Mouse (Mus musculus) gastrocnemius, postnatal 36 days (tissue): Measurements from ENCODE around the gene Kcnj15. TPM values are rescaled to one million over a fixed set of nuclear protein-coding genes. Genes with fewer than 3 reads are reported as not detected.

ENCODE experiments used
- DNase-seq, 2 experiments: peaks; one replicate each; pipeline ENCODE4 v3.0.0; 2022
- intact Hi-C: fragments of 180-260 bp; cut with DNase I; formaldehyde crosslinking; loops from one replicate; pipeline ENCODE4 v1.15.1; 2025
- total RNA-seq, 2 experiments: library from RNA; stranded (reverse); gene quantifications; 2 replicates each; pipeline ENCODE4 v1.2.3; 2021

Kcnj15 gene
- total RNA-seq, 2 experiments from 2014 or later, result 0.12 to 0.15 TPM

DNA sequence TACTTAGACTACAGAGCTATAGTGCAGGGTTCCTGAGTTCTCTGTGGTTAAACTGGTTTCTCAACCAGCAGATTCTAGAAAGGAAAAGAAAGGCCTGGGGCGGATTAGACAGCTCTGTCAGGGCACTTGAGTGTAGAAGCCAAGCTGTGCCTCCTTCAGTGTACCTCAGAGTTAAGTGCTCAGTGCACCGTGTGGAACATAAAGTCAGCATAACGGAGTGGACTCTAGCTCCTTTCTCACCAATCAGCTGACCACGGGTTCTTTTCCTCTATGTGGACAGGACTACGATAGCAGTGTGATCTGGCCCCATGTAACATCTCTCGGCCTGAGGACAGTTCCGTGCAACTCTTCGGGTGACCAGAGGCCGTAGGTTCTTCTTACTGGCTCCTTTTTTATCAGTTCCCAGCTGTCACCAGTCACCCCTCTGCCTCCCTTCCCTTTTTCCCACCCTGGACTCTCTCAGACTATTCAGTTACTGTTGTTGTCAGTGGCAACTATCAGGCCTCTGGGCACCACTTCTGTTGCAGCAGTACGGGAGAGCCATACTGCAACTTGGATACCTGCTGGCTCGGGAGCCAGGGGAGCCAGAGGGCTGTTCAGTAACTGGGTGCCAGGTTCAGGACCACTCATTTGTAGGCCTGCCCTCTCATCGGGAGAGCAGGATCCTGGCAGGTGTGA is 12.6 kb upstream of the Kcnj15 start:
- intact Hi-C loops, result no loop called here
- no peak for DNase-seq

DNA sequence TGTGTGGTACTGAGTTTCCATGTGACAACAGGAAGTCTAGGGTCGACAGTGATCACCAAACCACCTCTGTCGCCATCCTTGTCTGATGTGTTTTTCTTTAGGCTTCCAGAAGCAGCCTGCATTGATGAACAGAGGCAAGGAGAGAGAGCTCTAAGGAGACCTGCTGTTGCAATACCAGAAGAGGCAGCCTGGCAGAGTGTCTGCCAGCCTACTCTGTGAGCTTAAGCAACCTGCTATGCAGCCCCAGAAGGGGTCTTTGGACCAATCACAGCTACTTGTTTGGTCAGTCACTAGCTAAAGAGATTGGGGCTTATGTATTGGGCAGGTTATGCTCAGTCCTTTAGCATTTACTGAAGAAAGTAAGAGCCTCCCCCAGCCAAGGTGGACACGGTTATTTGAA is 11.9 kb upstream of the Kcnj15 start:
- no peak for DNase-seq
- intact Hi-C loops, result no loop called here

DNA sequence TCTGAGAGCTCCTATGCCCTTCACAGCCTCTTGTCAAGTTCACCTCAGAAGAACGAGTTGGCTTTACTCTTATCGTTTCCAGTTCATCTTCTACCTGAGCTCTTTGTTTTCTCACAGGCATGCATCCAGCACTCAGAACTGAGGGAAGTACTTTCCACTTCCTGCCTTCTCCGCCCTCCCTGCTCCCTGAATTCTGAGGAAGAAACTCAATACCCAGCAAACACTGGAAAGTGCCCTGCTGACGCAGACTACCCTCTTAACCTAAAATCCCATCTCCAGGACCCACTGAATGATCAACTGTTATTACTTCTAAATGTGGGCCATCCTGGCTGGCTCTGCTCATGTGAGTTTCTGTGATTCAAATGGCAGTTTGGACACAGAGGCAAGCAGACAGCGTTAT is 8.7 kb upstream of the Kcnj15 start:
- no peak for DNase-seq
- intact Hi-C loops, result no loop called here

DNA sequence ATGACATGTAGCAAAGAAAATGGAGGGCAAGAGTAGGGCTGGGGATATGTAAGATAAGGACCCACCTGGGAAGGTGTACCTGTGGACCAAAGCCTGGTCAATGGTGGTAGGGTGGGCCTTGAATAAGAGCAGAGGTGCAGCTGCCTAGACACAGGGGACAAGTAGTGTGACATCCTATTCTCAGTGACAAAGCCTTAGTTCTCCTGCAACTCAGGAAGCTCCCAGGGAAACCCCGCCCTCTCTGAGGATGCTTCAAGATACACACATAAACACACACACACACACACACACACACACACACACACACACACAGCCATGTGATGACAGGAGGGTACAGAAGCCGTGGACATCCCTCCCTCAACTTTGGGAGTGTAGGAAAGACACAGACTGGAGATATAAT is 710 bp upstream of the Kcnj15 start:
- intact Hi-C loops, result no loop called here
- DNase-seq, result no peak

DNA sequence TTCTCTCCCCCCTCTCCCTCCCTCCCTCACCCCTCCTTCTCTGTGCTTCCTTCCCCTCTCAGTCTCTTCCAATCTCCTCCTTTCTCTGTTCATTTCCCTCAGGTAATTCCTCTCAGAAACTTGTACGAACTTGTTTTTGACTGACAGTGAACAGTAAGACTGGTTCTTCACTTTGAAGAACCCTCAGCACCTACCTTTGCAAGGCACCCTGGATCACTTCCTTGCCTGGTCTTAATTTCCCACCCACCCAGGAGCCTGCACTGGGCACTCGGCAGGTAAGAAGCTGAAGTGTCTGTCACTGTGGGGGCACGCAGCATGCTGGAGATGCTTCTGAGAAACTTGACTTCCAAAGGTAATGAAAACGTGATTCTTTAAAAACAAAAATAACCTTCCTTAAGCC is 742 bp downstream of the Kcnj15 start:
- intact Hi-C loops, result no loop called here
- no peak for DNase-seq

DNA sequence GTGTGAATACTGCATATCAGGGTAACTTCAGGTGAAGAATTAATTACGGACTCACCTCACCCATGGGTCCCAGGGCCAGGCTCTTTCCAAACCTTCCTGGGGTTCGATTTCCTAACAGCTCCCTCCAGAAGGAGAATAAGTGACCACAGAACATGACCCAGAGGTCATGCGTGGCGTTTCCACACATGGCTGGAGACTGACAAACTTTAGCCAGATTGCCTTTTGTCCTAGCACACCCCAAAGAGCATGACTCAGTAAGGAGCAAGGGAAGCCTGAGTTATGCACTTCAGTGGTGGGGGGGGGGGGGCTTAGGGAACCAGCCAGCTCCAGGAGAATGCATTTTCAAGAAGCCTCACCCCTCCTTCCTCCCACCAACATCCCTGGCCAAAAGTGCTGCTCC is 2.1 kb downstream of the Kcnj15 start:
- intact Hi-C loops, result no loop called here
- no peak for DNase-seq

DNA sequence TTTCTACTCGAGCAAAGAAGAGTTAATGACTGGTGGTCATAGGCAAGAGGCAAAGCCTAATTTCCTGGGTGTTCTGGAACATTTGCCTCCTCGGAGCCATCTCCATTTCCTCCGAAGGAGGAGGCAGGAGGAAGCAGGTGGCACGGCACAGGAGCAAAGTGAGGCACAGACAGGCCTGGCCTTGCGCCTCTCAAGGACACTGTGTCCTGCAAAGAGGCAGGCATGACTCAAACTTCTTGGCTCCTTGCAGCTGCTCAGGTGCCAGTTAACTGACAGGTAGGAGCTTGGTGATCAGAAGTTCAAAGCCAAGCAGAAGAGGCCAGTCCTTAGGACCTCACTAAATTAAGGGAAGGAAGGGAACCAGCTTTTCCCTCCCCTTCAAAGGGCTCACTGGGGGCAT is 3.3 kb downstream of the Kcnj15 start:
- no peak for DNase-seq
- intact Hi-C loops, result no loop called here

DNA sequence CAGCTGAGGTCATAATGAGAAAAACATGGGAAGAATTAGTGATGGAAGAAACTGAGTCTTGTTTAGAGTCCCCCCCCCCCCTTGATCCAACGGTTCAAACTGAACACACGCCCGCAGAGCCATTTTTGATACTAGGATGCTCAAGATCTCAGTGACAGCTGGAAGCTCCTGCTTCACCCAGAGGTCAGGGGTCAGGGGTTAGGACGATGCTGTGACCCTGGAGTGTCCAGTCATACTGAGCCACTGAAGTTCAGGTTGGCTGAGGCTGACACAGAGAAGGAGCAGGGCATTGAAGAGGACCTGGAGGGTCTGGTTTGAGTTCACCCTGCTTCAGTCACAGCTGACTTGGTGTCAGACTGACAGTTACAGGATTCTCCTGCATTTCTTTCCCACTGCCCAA is 4.4 kb downstream of the Kcnj15 start:
- DNase-seq, result no peak
- intact Hi-C loops, result no loop called here

DNA sequence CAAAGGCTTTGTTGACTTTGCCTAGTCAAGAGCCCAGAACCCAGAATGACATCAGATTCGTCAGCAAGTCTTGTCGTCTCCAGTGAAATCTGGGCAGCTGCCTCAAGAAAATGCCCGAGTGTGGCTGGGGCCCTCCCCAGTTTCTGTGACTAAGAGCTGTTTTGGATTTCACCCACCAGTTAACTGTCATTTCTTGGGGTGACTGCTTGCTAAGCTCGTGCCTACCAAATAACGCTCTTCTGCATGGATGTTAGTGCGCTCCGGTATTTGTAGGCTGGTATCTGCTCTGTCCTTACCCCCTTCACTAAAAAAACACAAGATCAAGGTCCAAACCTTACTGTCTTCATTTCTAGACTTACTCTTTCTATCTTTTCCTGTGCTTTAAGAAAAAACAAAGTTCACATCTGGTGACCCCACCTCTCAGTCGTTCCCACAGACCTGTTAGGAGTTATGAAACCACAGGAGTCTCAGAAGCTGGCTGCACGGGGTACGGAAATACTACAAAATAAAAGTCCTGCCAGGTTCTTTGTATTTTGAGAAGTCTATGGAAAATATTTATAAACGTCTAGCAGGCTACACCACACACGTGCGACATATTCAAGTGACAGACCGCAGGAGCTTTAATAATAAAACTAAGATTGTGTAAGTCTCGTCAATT is 5.5 kb downstream of the Kcnj15 start:
- intact Hi-C loops, result no loop called here
- DNase-seq, result no peak

DNA sequence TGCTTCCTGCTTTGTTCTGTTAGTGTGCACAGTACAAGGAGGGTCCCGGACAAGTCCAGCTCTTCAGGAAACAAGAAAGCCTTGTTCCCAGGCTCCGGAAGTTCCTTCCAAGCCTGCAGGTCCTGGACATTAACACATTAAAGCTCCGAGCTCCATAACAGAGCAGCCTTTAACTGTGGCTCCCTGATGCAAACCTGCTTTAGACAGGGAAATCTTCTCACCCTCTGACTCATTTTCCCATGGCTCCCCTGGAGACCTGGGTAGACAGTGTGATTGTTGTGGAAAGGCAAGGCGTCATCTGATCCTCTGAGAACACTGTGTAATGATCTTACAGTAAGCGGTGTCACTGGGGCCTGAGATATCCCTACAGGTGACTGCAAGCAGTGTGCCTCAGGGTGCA is 7.0 kb downstream of the Kcnj15 start:
- no peak for DNase-seq
- intact Hi-C loops, result no loop called here

DNA sequence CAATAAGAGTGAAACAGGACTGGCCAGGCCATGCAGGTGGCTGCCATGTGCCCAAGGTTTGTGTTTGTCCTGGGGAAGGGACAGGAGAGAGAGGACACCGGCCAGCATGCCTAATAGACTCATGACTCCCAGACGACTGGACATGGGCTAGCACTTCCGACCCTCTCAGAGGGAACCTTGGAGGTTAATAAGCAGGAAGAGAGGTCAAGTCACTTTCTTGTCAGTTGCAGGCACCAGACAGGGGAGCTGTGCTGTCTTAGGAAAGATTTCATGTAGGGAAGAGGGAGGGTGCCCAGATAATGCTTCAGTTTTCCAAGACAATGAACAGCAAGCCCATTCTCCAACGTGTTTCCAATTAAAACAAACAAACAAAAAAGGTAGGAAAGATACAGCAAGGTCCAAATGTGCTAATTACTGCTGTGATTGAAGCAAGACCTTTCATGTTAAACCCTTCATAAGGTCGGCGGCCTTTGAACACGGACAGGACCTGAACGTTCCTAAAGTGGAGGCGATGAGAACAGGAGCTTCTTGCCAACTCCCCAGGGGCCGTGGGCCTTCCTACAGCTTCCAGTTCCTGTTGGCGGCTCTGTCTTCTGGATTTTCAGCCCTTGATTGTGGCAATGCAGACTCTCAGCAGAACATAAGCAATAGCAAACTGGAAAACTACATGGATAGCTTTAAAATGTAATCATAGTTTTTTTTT is 10.3 kb downstream of the Kcnj15 start:
- intact Hi-C loops, result loop anchor here (5.0 kb wide), 1 partner anchor 40 kb away; no protein-coding TSS in a partner anchor
- no peak for DNase-seq

DNA sequence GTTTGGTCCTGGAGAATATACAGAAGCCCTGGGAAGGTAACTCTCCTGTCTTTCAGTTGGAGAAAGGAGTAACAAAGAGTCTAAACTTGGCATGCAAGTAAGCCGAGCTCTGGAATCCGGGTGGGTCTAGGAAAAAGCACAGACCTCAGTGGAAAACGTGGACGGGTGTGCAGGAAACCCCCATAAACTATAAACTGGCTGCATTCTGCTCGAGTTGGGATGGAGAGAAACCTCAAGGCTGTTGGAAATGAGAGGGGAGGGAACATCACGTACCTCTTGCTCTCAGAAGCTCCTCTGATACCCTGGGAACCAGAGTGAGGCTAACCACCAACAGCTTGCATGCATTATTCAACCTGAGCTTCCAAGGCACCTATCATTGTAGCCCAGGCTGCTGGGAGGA is 12.3 kb downstream of the Kcnj15 start:
- intact Hi-C loops, result loop anchor here (5.0 kb wide), 1 partner anchor 42 kb away; no protein-coding TSS in a partner anchor
- DNase-seq, result no peak

DNA sequence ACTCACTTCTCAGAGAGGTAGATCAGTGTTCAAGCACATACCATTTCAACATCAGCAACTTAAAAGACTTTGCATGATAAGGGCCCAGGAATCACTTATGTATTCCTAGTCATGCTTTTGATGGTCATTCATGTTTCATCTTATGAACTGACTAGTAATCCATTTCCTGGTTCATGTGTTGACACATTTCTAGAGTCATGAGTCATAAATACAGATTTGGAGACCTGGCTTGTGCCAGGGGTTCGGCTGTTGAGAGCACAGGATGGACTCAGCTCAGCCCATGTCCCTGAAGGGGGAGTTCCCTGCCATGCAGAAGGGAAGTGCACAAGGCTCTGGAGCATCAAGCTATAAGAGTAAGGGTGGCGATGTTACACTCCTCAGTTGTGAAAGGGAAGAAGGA is 15.7 kb downstream of the Kcnj15 start:
- intact Hi-C loops, result no loop called here
- DNase-seq, result no peak

DNA sequence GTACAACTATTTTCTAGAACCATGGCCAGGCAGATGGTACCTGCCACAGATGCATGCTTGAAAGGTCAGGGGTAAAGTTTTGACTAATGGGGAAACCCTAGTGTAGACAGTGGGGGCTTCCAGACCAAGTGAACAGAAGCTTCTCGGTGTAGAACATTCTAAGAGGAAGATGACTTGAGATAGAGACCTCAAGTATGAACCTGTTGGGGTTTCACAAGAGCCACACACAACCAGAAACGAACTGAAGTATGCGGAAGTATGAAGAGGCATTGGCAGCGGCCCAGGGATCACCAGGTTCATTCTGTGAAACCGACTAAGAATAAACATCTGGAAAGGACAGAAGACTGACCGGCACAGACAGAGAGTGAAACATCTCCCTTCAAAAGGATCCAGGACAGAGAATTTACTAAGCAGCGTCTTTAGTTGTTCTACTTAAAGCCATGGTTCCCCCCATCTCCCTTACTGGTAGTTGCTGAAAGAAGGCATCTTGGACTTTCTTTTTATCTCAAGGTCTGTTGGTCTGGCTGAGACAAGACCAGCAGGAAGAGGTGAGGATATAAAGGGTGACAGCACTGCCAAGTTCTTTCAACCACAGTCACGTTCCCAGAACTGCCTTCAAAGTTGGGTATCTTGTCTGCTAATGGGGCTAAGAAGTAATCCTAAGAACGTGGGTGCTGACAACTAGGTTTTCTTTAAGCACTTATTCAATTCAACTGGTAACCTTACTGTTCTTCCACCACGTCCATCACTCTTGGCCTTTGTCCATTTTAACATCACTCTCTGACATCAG is 18.6 kb downstream of the Kcnj15 start:
- intact Hi-C loops, result no loop called here

DNA sequence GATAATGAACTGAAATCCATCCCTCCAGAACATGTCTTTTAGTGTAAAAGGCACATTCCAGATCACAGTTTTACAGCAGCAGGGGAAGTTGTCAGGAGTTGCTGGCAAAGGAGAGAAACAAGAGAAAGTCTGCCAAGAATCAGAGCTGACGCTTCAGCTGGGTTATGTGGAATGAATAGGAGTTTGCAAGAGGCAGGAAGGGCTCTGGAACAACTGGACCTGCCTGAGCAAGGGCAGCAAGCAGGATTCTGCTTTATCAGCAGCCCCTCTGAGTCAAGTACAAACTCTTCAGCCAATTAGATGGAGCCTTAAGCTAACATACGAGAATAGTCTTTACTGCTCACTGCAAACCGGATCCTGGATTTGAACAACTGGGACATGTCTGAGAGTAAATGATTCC is 21.7 kb downstream of the Kcnj15 start:
- DNase-seq, result no peak
- intact Hi-C loops, result no loop called here

More for the DNA sequence above, 18.6 kb downstream of the Kcnj15 start:
- DNase-seq, result no peak

DNA sequence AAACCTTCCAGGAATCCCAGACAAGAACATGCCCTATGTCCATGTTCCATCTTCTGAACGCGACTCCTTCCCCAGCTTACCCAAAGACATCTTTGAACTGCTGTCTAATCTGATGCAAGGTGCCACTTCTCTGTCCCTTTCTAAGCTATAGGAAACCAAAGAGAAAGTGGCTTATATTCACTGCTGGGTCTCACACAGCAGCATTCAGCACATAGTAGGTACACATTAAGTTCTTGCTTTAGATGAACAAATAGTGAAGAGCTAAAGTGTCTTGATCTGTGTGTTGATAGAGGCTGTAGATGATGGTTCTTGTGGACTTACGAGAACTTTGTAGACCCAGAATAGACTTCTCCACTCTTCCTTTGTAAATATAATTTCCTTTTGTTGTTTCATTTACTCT is 23.0 kb downstream of the Kcnj15 start:
- intact Hi-C loops, result no loop called here
- DNase-seq, result no peak

DNA sequence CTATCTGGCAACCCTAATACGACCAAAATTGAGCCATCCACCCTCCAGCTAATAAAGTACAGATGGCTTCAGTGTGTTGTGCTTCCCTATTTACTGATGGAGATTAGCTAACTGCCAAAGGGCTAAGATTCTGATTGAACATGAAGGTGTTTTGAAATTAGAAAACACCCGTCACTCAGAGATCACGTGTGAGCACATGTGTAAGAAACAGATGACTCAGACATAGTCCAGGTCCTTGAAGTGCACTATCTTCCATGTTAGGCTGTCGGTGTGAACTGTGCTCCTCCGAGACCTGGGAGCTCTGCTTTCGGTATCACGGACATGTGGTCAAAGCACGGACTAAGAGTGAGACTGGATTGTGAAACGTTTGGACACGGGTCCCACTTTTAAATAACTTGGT is 26.0 kb downstream of the Kcnj15 start:
- no peak for DNase-seq
- intact Hi-C loops, result no loop called here

DNA sequence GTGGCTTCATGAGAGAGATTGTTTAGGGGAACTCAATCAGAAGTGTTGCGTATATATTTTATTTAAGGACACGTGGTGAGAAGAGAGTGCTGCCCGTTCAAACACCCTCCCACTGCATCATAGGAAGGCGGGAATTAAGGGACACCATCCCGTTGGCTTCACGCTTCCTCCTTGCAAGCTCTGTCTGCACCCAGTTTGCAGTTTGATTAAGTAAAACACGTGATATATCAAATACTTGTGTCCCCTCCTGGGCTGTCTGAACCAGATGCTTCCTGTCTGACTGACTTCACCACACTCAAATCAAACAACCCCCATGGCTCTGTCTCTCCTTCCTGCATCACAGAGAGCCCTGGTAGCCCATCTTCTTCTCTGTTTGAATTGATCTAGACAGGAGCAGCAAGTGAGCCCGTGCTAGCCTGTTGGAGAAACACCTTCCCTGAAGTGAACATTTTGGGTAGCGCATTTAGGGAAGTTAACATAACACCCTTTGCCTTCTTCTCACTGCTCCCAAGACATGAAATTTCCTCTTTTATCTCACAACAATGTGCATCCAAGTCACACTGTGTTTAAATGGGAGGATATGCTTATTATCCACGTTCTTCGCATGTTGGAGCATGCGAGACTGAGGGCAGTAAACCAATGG is 26.8 kb downstream of the Kcnj15 start:
- DNase-seq, result no peak
- intact Hi-C loops, result no loop called here

DNA sequence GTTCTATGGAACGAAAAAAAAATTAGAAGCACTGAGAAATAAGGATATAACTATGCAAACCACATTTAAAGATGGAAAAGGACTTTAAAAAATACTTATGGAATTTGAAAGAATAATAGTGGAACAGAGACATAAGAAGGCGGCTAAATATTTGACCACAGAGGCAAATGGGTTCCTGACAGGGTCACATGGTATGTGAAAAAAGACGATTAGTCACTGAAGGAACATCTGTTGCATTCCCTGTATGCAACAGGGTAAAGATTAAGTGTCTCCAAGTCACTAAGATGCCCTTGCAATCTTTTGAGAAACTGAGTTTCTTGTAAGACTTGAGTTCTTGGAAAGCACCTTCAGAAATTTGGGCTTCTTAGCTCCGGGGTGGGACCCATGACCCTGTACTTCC is 27.7 kb downstream of the Kcnj15 start:
- DNase-seq, result no peak
- intact Hi-C loops, result no loop called here

DNA sequence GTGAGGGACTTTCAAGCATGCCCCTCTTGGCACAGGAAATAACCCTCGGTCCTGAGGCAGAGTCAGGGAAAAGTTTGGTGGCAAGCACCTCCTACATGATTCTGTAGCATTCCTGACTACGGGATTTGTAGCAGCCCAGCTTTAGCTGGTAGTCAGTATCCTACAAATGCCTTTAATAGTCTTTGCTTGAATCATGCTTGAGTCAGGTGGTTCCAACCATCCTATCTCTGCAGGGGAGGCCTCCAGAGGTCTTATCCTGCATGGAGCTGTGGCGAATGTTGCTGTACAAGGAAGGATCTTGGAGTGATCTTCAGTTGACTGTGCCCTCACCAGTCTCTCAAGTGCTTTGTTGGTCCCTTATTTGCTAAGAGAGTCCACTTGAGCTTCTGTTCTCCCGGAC is 28.4 kb downstream of the Kcnj15 start:
- intact Hi-C loops, result no loop called here

DNA sequence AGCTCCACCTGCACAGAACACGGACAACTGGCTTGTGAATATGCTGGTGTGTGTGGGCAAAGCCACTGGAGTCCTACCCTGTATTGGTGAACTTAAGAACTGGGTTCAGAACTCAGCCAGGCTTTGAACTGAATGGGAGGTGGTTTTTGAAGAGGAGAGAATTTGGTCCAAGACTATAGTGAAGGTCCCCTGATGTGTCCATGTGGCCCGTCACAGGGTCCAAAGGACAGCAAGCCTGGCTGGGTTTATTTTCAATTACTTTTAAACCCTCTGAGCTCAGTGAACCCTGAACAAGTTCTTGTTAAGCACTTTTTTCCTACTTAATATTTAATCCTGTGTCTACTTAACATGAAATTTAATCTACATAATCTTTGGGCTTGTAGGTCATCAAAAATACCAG is 30.3 kb downstream of the Kcnj15 start:
- intact Hi-C loops, result no loop called here
- DNase-seq, result no peak

More for the DNA sequence above, 28.4 kb downstream of the Kcnj15 start:
- no peak for DNase-seq
